Mouse (Mus musculus): ENCODE results near the gene Slc25a22. TPM values are rescaled to one million over a fixed set of nuclear protein-coding genes. Genes with fewer than 3 reads are reported as not detected.
"Not testable (repeated sequence)": the region's sequence is repeated elsewhere in the genome, so short reads cannot be mapped to it uniquely, and the experiment has no call there.

Gene Slc25a22
- polyA plus RNA-seq, 1 experiment from 2014 or later, result 29.4 TPM

GRCm38 (mm10) chr7:141416144-141416841 lies 21.4 kb downstream of the Slc25a22 start:
- H3K27ac ChIP-seq (ENCODE audit: low read length), result no peak overlapping the region
- no peak for ATAC-seq (ENCODE audit: insufficient read depth, low FRiP score)
- WGBS, result 77% methylated on average over 6 of the region's 6 CpGs
- H3K4me1 ChIP-seq (ENCODE audit: control insufficient read depth, insufficient read depth, low read length), result peaks cover 6% of the 10 kb centered on the region; the same call in 1 of the 2 replicates
- H3K36me3 ChIP-seq (ENCODE audit: control insufficient read depth, insufficient read depth, low read length), result no peaks in the 10 kb centered on the region
- no peaks in the 10 kb centered on the region for H3K27me3 ChIP-seq (ENCODE audit: control insufficient read depth, insufficient read depth, low read length)
- H3K4me2 ChIP-seq (ENCODE audit: low read depth, low read length), result no peak overlapping the region
- H3K9me3 ChIP-seq (replicated peaks; ENCODE audit: control insufficient read depth, low read length), result no peaks in the 10 kb centered on the region
- no peak overlapping the region for H3K4me3 ChIP-seq (replicated peaks; ENCODE audit: low read length)
- no peak overlapping the region for H3K9ac ChIP-seq (ENCODE audit: low read length)

DNA sequence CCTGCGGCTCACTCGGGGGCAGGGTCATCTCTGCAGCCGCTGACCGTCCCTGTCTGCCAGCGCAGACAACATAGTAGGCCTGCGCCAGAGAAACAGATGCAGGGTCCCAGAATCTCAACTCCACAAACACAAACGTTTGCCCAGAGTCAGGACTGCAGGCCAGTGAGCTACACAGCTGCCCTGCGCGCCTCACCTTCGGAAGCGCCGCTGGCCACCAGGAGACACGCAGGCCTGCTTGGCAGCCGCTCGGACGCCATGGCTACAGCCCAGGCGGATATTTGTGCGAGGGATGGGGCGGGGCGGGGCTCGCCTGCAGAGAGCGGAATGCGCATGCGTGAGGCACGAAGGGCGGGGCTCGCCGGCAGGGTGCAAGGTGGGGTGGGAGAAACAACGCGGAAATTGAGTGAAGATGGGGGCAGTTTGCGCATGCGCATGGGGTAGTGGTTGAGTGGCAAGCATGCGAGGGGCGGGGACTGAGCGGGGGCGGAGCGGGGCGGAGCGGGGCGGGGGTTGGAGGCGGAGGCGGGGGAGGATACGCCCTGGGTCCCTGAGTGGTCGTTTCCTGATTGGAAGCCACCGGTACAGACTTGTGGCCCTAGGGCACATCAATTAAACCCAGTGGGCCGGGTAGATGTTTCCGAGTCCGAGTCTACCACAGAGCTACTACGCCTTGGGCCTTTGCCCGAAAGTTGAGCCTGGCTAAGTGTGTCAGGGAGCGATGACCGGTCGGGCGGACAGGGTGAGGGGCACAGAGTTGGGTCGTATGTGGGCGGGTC lies 23.7 kb downstream of the Slc25a22 start, which contains the start of gene Gatd1:
Gene Gatd1, minus strand, starts transcription at position 328 of the 776 bp plus-strand sequence.
- ATAC-seq (ENCODE audit: insufficient read depth, low FRiP score), result peak; percentile 94
- Histone ChIP-seq H3K36me3 (ENCODE audit: control insufficient read depth, insufficient read depth, low read length) (0 out of 2 replicates have a peak, but pooled peaks cover 3% of the 10 kb centered on the region), H3K27me3 (ENCODE audit: control insufficient read depth, insufficient read depth, low read length) (no peaks in the 10 kb centered on the region), H3K4me3 (replicated peaks; ENCODE audit: low read length) (peak within 1 kb of the TSS; percentile 84), H3K4me1 (ENCODE audit: control insufficient read depth, insufficient read depth, low read length) (peaks cover 9% of the 10 kb centered on the region; the same call in 1 of the 2 replicates), H3K27ac (ENCODE audit: low read length) (peak within 1 kb of the TSS; percentile 90), H3K4me2 (ENCODE audit: low read depth, low read length) (peak within 1 kb of the TSS; percentile 97), H3K9ac (ENCODE audit: low read length) (peak within 1 kb of the TSS; percentile 95), H3K9me3 (replicated peaks; ENCODE audit: control insufficient read depth, low read length) (no peaks in the 10 kb centered on the region)
- 0% methylated on average over 56 of the region's 56 CpGs for WGBS

- H3K4me3 ChIP-seq (replicated peaks; ENCODE audit: low read length), result peak overlapping the region; percentile 84
- H3K9ac ChIP-seq (ENCODE audit: low read length), result peak overlapping the region; percentile 95
- peak overlapping the region; percentile 97 for H3K4me2 ChIP-seq (ENCODE audit: low read depth, low read length)
- ATAC-seq (ENCODE audit: insufficient read depth, low FRiP score), result no peak
- H3K27me3 ChIP-seq (ENCODE audit: control insufficient read depth, insufficient read depth, low read length), result no peaks in the 10 kb centered on the region
- H3K9me3 ChIP-seq (replicated peaks; ENCODE audit: control insufficient read depth, low read length), result no peaks in the 10 kb centered on the region
- H3K4me1 ChIP-seq (ENCODE audit: control insufficient read depth, insufficient read depth, low read length), result peaks cover 10% of the 10 kb centered on the region; the same call in 1 of the 2 replicates
- peak overlapping the region; percentile 90 for H3K27ac ChIP-seq (ENCODE audit: low read length)
- 0 out of 2 replicates have a peak, but pooled peaks cover 3% of the 10 kb centered on the region for H3K36me3 ChIP-seq (ENCODE audit: control insufficient read depth, insufficient read depth, low read length)
- WGBS, result 3% methylated on average over 16 of the region's 16 CpGs
Measured at GRCm38 (mm10) chr7:141413331-141413730, 24.4 kb downstream of the Slc25a22 start.

DNA sequence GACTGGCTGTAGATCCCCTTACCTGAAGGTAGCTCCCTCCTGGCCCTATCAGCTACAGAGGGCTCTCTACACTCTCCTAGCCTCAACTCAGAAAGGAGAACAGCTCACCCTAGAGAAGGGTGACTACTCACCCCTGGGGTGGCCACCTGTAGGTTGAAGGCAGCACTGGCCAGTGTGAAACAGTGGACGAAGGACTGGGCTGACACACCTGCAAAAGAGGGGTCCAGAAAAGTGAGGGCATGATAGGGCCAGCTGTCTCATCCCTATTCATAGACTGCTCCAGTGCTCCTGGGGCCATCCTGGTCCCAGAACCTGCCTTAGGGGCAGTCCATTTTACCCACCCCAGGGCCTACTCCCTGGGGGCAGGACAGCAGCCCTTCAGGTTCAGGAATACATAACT lies 26.0 kb downstream of the Slc25a22 start:
- Histone ChIP-seq H3K9me3 (replicated peaks; ENCODE audit: control insufficient read depth, low read length) (no peaks in the 10 kb centered on the region), H3K4me3 (replicated peaks; ENCODE audit: low read length) (no peak overlapping the region), H3K4me1 (ENCODE audit: control insufficient read depth, insufficient read depth, low read length) (peaks cover 10% of the 10 kb centered on the region; the same call in 1 of the 2 replicates), H3K4me2 (ENCODE audit: low read depth, low read length) (no peak overlapping the region), H3K36me3 (ENCODE audit: control insufficient read depth, insufficient read depth, low read length) (0 out of 2 replicates have a peak, but pooled peaks cover 3% of the 10 kb centered on the region), H3K27ac (ENCODE audit: low read length) (no peak overlapping the region), H3K27me3 (ENCODE audit: control insufficient read depth, insufficient read depth, low read length) (no peaks in the 10 kb centered on the region), H3K9ac (ENCODE audit: low read length) (0 out of 2 replicates have a peak overlapping the region, but pooled peaks have one; percentile 2)
- 90% methylated on average over 1 of the region's 1 CpGs for WGBS
- ATAC-seq (ENCODE audit: insufficient read depth, low FRiP score), result no peak

GRCm38 (mm10) chr7:141410631-141411030 lies 27.1 kb downstream of the Slc25a22 start:
- Histone ChIP-seq H3K36me3 (ENCODE audit: control insufficient read depth, insufficient read depth, low read length) (0 out of 2 replicates have a peak, but pooled peaks cover 3% of the 10 kb centered on the region), H3K9ac (ENCODE audit: low read length) (no peak overlapping the region), H3K27me3 (ENCODE audit: control insufficient read depth, insufficient read depth, low read length) (no peaks in the 10 kb centered on the region), H3K9me3 (replicated peaks; ENCODE audit: control insufficient read depth, low read length) (no peaks in the 10 kb centered on the region), H3K4me3 (replicated peaks; ENCODE audit: low read length) (no peak overlapping the region), H3K27ac (ENCODE audit: low read length) (no peak overlapping the region), H3K4me2 (ENCODE audit: low read depth, low read length) (no peak overlapping the region), H3K4me1 (ENCODE audit: control insufficient read depth, insufficient read depth, low read length) (peaks cover 10% of the 10 kb centered on the region; the same call in 1 of the 2 replicates)
- WGBS, result 88% methylated on average over 8 of the region's 8 CpGs
- no peak for ATAC-seq (ENCODE audit: insufficient read depth, low FRiP score)

DNA sequence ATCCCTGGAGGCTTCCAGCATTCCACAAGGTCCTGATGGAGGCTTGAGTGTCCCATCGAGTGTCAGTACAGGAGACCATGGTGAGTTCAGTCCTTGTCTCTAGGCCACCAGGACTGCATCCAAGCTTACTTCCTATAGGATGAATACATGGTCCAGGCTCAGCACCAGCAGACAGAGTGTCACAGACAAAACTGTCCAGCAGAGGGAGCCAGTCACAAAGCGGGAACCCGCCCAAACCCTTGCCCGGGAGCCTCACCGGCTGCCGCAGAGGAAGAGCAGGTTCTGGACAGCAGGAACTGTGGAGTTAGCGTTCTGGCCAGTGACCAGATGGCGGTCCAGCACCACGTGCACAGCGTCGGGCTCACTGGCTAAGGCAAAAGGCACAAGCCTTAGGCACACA lies 28.9 kb downstream of the Slc25a22 start:
- Histone ChIP-seq H3K4me3 (replicated peaks; ENCODE audit: low read length) (no peak overlapping the region), H3K36me3 (ENCODE audit: control insufficient read depth, insufficient read depth, low read length) (0 out of 2 replicates have a peak, but pooled peaks cover 3% of the 10 kb centered on the region), H3K27me3 (ENCODE audit: control insufficient read depth, insufficient read depth, low read length) (no peaks in the 10 kb centered on the region), H3K4me2 (ENCODE audit: low read depth, low read length) (no peak overlapping the region), H3K9ac (ENCODE audit: low read length) (no peak overlapping the region), H3K9me3 (replicated peaks; ENCODE audit: control insufficient read depth, low read length) (no peaks in the 10 kb centered on the region), H3K4me1 (ENCODE audit: control insufficient read depth, insufficient read depth, low read length) (peaks cover 10% of the 10 kb centered on the region; the same call in 1 of the 2 replicates), H3K27ac (ENCODE audit: low read length) (no peak overlapping the region)
- ATAC-seq (ENCODE audit: insufficient read depth, low FRiP score), result peak; percentile 66
- WGBS, result 13% methylated on average over 11 of the region's 11 CpGs

DNA sequence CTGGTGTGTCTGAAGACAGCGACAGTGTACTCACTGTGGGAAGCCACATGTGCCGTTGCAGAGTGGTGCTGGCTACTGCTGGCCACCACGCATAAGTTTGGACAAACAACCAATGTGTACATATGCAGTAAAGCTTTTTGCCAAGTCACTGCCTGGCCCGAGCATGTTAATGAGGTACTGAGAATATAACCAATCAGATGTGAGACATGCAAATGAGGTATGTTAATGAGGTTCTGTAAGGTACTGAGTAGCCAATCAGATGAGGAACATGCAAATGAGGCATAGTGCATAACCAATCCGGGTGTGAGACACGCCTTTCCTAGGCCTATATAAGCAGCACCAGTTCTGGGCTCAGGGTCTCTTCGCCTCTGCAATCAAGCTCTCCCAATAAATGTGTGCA lies 30.0 kb downstream of the Slc25a22 start:
- 96% methylated on average over 7 of the region's 7 CpGs for WGBS
- not testable (repeated sequence) for H3K4me2 ChIP-seq (ENCODE audit: low read depth, low read length); H3K4me1 ChIP-seq (ENCODE audit: control insufficient read depth, insufficient read depth, low read length); H3K9ac ChIP-seq (ENCODE audit: low read length); H3K27me3 ChIP-seq (ENCODE audit: control insufficient read depth, insufficient read depth, low read length); H3K9me3 ChIP-seq (replicated peaks; ENCODE audit: control insufficient read depth, low read length); ATAC-seq (ENCODE audit: insufficient read depth, low FRiP score); H3K27ac ChIP-seq (ENCODE audit: low read length); H3K4me3 ChIP-seq (replicated peaks; ENCODE audit: low read length); H3K36me3 ChIP-seq (ENCODE audit: control insufficient read depth, insufficient read depth, low read length)

GRCm38 (mm10) chr7:141405466-141405865 lies 32.2 kb downstream of the Slc25a22 start:
- H3K36me3 ChIP-seq (ENCODE audit: control insufficient read depth, insufficient read depth, low read length), result peaks cover 13% of the 10 kb centered on the region

DNA sequence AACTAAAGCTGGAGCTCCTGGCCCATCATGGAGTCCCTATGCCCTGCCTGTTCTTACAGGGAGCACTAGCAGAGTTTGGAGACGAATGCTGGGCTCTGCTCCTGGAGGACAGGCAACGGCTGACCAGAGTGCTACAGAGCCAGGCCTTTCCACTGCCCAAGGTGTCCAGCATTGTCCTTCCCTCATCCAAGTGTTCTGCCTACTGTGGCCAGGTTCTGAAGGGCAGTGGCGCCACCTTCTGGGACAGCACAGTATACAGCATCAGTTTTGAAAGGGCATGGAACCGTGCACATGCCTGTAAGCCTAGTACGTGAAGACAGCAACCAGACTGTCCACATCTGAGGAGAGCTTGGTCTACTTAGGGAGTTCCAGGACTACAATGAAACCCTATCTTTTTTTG lies 34.4 kb downstream of the Slc25a22 start:
- Histone ChIP-seq H3K4me1 (ENCODE audit: control insufficient read depth, insufficient read depth, low read length) (no peaks in the 10 kb centered on the region), H3K4me2 (ENCODE audit: low read depth, low read length) (no peak overlapping the region), H3K36me3 (ENCODE audit: control insufficient read depth, insufficient read depth, low read length) (peaks cover 15% of the 10 kb centered on the region), H3K9me3 (replicated peaks; ENCODE audit: control insufficient read depth, low read length) (no peaks in the 10 kb centered on the region), H3K27ac (ENCODE audit: low read length) (no peak overlapping the region), H3K27me3 (ENCODE audit: control insufficient read depth, insufficient read depth, low read length) (no peaks in the 10 kb centered on the region), H3K4me3 (replicated peaks; ENCODE audit: low read length) (no peak overlapping the region), H3K9ac (ENCODE audit: low read length) (no peak overlapping the region)
- 47% methylated on average over 5 of the region's 5 CpGs for WGBS
- ATAC-seq (ENCODE audit: insufficient read depth, low FRiP score), result peak; percentile 58; the same call in 1 of the 2 replicates

More at GRCm38 (mm10) chr7:141405466-141405865, 32.2 kb downstream of the Slc25a22 start:
- no peak overlapping the region for H3K27ac ChIP-seq (ENCODE audit: low read length)
- 0 out of 2 replicates have a peak, but pooled peaks cover 4% of the 10 kb centered on the region for H3K4me1 ChIP-seq (ENCODE audit: control insufficient read depth, insufficient read depth, low read length)
- no peak overlapping the region for H3K4me2 ChIP-seq (ENCODE audit: low read depth, low read length)
- H3K9me3 ChIP-seq (replicated peaks; ENCODE audit: control insufficient read depth, low read length), result no peaks in the 10 kb centered on the region
- ATAC-seq (ENCODE audit: insufficient read depth, low FRiP score), result no peak
- 77% methylated on average over 4 of the region's 4 CpGs for WGBS
- no peak overlapping the region for H3K9ac ChIP-seq (ENCODE audit: low read length)
- H3K27me3 ChIP-seq (ENCODE audit: control insufficient read depth, insufficient read depth, low read length), result no peaks in the 10 kb centered on the region
- H3K4me3 ChIP-seq (replicated peaks; ENCODE audit: low read length), result no peak overlapping the region
